Mouse (Mus musculus) MN1 (cell line): ENCODE data around the gene 1700012A03Rik.
A peak's percentile ranks its signal among the peaks of the same experiment; 100 is the strongest.

Experiments used
- DNase-seq: peaks from one replicate; pipeline ENCODE4 v3.0.0-alpha.2; 2016; ENCODE audit warnings: low spot score

The 1700012A03Rik gene

GRCm38 (mm10) chr6:32049951-32050345 is at the start of gene 1700012A03Rik:
Gene 1700012A03Rik (plus strand): TSS chr6:32050246.
- DNase-seq = no peak

DNA sequence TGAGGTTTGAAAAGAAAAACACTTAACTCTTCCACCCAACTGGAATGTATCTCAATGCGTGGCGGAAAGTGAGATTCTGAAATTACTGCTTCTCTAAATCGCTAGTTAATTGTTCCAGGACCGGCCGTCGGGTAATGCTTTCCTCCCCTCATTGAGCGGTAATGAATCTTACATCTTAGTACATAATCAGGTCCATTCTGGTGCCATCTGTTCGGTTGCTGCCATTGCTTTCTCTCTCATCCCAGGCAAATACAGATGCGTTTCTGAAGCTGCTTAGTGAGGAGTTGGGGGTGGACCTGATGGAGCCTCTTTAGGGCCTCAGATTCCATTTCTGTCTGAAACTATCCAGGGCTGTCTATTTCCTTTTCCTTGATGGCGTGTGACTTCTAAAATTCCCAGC is 45.8 kb upstream of the 1700012A03Rik start:
- no peak for DNase-seq

DNA sequence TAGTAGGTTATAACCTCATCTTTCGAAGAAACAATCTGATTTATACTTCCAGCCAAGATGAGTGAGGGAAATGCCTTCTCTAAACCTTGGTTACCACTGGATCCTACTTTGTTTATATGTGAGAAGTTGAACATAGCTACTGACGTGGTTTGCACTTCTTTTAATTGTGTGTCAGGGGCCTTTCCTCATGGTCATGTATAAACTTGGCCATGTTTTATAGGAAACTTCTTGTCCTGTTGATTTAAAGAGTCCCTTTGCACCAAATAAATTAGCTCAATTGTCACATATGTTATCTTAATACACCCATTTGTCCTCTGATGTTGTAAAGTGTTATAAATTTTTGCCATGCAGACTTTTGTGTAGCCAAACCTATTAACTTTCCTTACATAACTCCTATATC is 44.1 kb upstream of the 1700012A03Rik start:
- DNase-seq = no peak

DNA sequence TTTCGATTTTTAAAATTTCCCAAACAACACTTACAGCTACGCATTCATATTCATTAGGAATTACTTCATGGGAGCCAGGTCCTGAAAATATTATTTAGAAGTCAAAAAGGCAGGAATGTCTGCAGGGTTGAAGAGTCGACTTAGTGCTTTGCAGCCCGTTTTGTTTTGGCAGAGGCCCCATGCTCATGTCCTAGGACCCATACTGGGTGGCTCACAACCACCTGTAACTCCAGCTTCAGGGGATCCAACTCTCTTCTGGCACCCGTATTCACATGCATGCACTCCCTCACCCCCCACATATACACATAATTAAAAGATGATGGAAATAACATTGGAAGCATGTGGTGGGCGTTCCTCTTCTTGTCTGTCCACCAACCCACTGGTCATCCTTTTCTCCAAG is 43.7 kb upstream of the 1700012A03Rik start:
- DNase-seq = no peak

DNA sequence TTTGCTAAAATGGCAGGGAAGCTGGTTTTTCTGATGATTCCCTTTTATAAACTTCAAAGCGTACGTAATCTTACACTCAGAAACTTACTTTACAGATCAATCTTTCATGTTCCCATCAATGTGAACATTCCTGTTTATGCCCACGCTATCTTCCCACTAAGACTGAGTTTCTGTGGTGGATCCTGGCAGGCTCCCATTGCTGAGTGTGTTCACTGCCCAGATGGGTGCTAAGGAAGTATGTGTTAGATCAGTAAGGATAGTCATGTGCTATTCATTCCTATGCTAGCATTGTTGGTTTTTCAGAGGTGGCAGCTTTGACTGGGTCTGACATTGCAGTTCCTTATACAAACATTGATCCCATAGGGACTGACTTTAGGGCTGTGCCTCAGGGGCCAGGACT is 42.7 kb upstream of the 1700012A03Rik start:
- DNase-seq = no peak

GRCm38 (mm10) chr6:32016841-32017240 is 33.2 kb upstream of the 1700012A03Rik start:
- DNase-seq = peak; percentile 31

DNA sequence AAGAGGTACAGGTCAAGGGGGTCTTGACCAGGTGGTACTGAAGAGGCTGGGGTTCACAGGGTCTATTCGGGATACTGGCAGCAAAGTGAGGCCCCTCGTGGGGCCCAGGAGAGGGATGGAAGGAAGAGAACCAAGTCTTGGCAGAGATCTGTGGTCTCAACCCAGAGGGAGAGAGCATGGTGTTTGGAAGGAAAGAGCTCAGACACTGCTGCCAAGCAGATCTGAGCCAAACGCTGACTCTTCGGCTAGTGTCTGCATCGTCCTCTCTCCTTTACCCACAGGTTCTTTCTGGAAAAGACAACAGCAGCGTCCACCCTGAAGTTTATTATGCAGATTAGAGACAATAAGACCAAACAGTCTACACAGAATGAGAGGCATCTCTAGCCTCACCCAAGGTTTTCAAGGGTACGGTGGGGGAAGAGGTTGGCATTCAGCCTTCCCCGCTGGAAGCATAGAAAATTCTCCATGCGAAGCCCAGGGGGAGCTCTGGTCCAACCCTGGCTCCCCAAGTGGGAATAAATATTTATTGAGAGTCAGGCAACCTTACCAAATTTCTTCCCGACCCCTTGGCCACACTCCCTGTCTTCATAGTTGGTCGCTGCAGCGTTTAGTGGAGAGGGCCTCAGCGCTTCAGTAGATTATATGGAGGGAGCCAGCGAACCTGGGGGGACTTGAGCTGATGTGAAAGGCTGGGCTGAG is 32.5 kb upstream of the 1700012A03Rik start:
- peak; percentile 49 for DNase-seq

DNA sequence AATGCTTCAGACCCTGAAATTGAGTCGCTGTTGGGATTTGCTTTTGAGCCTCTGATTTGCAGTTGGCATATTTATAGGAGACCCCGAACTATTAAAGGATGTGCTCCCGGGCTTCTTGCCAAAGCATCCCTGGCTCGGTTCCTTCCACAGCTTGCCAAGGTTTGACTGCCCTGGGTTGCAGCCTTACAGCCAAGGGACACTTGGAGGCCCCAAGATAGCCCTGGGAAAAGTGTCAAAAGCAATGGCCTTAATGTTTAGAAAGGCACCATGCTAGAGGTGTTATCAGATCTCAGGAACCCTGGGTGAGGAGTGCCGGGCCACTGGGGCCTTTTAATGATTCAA is 32.0 kb upstream of the 1700012A03Rik start:
- DNase-seq = peak; percentile 53

- DNase-seq = peak; percentile 64
Measured at GRCm38 (mm10) chr6:32021853-32022536, 28.1 kb upstream of the 1700012A03Rik start.

GRCm38 (mm10) chr6:32022537-32022869 is 27.5 kb upstream of the 1700012A03Rik start:
- no peak for DNase-seq

GRCm38 (mm10) chr6:32028228-32029009 is 21.6 kb upstream of the 1700012A03Rik start:
- DNase-seq = no peak

DNA sequence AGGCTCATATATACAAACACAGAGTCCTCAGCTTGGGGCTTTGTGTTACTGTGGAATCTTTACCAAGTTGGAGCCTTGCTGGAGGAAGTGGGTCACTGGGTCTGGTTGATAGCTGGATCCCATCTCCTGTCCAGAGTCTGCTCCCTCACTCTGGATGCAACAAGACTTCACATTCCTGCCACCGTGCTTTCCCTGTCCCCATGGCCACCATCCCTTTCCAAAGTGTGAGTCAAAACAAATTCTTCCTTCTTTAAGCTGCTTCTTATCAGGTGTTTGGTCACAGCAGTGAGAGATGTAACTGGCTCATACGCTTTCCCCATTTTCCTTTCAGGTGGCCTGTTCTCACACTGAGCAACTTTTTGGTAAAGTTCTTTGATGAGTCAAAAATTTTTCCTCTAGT is 15.8 kb upstream of the 1700012A03Rik start:
- no peak for DNase-seq

- peak; percentile 53 for DNase-seq
Measured at GRCm38 (mm10) chr6:32045344-32045743, 4.7 kb upstream of the 1700012A03Rik start.

DNA sequence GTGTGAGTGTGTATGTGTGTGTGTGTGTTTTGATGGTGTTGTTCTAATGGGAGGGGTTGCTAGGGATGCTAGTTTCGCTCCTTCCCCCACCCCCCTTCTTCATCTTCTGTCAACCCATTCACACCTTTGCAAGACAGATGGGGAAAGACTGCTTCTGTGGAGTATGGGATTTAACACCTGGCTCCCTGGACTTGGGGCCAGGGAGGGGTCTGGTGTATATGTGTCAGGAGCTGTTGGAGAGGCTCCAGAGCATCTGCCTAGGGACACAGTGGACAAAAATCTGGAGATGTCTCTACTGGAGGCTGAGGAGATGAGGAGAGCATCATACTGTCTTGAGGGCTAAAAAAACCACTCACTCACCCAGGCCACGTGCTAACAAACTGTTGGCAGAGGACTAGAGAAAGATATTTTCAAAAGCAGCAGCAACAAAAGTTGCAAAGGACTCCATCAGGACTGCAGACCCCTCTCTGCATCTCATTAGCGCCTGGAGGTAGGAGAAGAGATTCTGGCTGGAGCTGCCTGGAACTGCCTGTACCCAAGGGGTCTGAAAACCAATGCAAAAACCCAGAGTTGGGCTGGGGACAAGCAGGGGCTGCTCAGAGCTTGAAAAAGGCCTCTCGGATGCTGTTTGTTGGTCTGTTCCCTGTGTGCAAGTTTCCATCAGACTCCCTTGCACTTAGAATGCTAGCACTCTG is 643 bp upstream of the 1700012A03Rik start:
- DNase-seq = no peak

DNA sequence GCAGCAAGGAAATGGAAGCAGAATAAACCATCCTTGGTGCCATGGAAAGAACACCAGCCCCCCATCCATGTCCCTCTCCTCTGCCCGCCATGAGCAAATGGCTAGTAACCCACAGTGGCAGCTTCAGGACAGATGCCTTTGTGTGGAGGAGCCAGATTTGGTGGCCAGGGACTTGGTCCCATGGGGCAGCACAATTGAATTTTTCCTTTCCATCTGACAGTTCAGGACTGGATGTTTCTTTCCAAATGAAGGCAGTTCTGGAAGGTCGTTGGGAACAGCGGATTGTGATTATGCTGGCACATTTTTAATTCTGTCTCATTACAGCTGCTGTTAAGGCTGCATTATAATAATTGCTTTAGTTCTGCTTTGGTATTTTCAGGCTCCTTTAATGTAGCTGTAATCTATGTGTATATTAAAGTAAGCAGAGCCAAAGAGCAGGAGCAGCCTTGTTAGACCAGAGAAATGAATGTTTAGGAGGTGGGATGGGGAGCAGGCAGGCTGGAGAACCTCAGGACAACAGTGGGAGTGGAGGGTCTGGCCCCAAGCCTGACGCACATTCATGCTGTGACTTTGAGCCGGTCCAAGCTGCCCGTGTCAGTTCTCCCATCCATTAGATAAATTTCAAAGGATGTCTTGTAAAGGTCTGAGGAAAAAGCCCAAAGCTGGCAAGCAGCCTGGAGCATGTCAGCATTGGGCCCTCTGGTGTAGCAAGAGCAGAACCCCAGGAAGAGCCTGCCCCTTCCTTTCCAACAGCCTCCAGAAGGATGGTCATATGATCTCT is 2.3 kb downstream of the 1700012A03Rik start:
- DNase-seq = peak; percentile 54

DNA sequence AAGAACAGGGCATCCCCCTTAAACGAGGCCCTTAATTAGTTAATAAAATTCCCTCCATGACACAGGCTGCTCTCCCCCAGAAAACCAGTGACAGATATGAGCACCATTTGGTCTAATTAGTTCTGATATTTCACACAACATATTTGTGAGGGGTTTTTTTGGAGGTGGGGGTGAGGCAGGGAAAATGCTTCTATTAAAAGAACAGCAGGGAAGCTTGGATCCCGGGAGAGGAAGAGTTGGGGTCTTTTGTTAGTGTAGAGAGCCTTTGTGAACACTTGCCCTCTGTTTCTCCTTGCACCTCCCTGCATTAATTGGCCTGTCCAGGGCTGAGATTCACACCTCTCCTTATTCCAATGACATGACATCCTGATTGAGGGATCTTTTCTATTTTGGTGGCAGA is 6.5 kb downstream of the 1700012A03Rik start:
- DNase-seq = no peak

DNA sequence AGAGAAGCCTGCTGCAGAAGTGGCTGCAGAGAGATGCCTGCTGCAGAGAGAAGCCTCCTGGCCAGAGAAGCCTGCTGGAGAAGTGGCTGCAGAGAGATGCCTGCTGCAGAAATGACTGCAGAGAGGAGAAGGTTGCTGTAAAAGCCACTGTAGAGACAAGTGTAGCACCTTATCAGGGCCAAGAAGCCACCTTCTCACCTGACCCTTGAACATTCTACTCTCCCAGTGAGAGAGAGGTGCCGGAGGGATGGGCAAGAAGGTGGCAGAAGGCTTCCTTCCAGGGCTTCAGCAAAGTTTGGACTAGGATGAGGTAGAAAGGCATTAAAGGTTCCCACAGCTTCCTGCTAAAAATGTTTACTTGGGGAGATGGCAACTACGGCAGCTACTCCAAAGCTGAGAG is 8.5 kb downstream of the 1700012A03Rik start:
- no peak for DNase-seq

DNA sequence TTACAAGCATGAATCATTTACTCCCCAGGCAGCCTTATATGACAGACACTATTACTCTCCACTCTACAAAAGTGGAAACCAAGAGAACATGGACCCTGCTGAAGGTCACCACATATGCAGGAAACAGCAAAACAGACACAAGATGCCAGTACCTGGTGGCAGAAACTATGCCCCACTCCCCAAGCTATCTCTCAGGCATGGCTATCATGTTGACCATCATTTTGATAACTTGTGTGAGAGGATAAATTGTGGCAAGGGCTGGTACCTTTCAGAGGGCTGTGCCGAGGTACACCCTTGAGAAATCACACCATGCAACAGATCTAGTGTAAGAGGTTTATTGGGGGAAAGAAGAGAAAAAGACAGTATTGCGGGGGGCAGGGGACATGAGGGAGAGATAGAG is 10.6 kb downstream of the 1700012A03Rik start:
- DNase-seq = no peak

DNA sequence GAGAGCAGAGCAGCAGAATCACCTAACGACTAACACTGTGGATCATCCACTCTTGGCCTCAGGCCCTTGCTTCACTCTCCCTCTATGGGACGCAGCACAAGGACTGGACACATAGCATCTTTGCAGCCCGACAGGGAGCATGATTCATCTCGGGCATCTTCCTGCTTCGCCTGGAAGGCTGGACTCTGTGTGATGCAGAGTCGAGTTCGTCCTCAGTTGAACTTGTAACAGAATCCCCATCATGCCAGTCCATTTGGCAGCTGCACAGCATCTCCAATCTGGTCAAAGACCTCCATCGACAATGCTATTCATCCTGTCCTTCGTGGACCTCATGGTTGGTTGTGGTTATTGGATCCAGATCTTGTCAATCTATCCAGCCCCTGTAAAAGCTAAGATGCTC is 11.2 kb downstream of the 1700012A03Rik start:
- DNase-seq = no peak

DNA sequence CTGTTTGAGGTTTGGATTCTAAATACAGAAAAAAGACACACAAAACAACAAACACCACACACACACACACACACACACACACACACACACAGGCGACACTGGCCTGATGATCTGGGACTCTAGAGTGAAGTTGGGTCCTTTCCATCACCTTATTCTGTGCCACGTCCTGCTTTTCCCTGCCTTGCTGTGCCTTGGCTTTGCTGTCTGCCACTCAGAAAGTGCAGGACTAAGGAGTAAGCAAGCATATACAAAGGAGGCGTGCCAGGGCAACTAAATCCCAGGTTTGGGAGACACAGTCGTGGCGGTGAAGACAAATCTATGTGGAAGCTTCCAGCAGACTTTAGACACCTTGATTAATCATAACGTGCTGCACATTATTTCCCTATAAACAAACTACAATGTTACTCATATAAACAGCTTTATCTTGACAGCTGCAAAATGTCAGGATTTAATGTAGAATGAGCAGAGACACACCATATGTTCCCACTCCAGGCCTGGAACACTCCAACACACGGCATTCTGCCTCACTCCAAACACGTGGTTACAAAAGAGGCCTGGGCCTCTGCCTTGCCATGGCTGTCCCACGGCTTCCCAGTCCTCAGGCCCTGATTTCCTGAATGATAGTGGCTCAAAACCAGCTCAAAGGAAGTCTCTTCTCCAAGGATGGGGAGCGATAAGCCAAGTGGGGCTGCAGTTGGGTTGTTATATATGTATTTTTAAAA is 15.9 kb downstream of the 1700012A03Rik start:
- DNase-seq = no peak

- no peak for DNase-seq
Measured at GRCm38 (mm10) chr6:32072161-32072560, 22.1 kb downstream of the 1700012A03Rik start.
